Mouse (Mus musculus) midbrain, embryonic 12.5 days (tissue): ENCODE data around the gene Zdhhc6. TPM values are rescaled to one million over a fixed set of nuclear protein-coding genes. Genes with fewer than 3 reads are reported as not detected.
A peak's percentile ranks its signal among the peaks of the same experiment; 100 is the strongest.

Experiments
- ATAC-seq: fragments of 200-750 bp; cut with Nextera tagmentation; 2 replicates; pipeline ENCODE4 v1.8.0; 2017; ENCODE audit warnings: low read depth, moderate TSS enrichment, moderate library complexity; ENCODE audit not compliant: low FRiP score
- H3K27ac ChIP-seq: fragments of 300-500 bp; sonication (generic); replicated peaks from 2 replicates; pipeline ENCODE4 v1.5.1; 2016; ENCODE audit warnings: mild to moderate bottlenecking
- H3K27me3 ChIP-seq: fragments of 300-500 bp; sonication (generic); 2 replicates; pipeline ENCODE4 v1.6.1; 2016; ENCODE audit warnings: mild to moderate bottlenecking
- H3K36me3 ChIP-seq: fragments of 300-500 bp; sonication (generic); 2 replicates; pipeline ENCODE4 v1.6.1; 2016
- H3K4me1 ChIP-seq: fragments of 300-500 bp; sonication (generic); 2 replicates; pipeline ENCODE4 v1.6.1; 2016
- H3K4me2 ChIP-seq: fragments of 300-500 bp; sonication (generic); replicated peaks from 2 replicates; pipeline ENCODE4 v1.6.1; 2016; ENCODE audit warnings: mild to moderate bottlenecking, moderate library complexity
- H3K4me3 ChIP-seq: fragments of 300-500 bp; sonication (generic); 2 replicates; pipeline ENCODE4 v1.5.1; 2016; ENCODE audit warnings: mild to moderate bottlenecking
- H3K9ac ChIP-seq: fragments of 300-500 bp; sonication (generic); replicated peaks from 2 replicates; pipeline ENCODE4 v1.6.1; 2016; ENCODE audit warnings: mild to moderate bottlenecking, moderate library complexity
- H3K9me3 ChIP-seq: fragments of 300-500 bp; sonication (generic); 2 replicates; pipeline ENCODE4 v1.6.1; 2016; ENCODE audit warnings: mild to moderate bottlenecking
- WGBS: fragments of 180-500 bp; shearing (Covaris S2); methylation state at CpG from one replicate; pipeline ENCODE4 v1.1.7; 2016; 5-methylcytosine and 5-hydroxymethylcytosine counted together
- polyA plus RNA-seq: library from polyadenylated mRNA; unstranded; fragments of >200 nt; fragmentation: Nextera tagmentation; extraction: Ambion mirVana; gene quantifications from 2 replicates; pipeline ENCODE4 v1.2.1, GENCODE M21; 2016

Zdhhc6 gene
- polyA plus RNA-seq, 1 experiment from 2014 or later: 96.5 TPM

- no peaks in the 10 kb centered on the region for H3K36me3 ChIP-seq
- under 1% methylated on average over 32 of the region's 32 CpGs for WGBS
- no peaks in the 10 kb centered on the region for H3K27me3 ChIP-seq
- H3K4me3 ChIP-seq: peak overlapping the region; percentile 52
- H3K9me3 ChIP-seq: no peaks in the 10 kb centered on the region
- peak overlapping the region; percentile 80 for H3K4me2 ChIP-seq
- peak overlapping the region; percentile 62 for H3K9ac ChIP-seq
- peak; percentile 74 for ATAC-seq
- peaks cover 20% of the 10 kb centered on the region for H3K4me1 ChIP-seq
- H3K27ac ChIP-seq: no peak overlapping the region
Observed at GRCm38 (mm10) chr19:55253570-55254441, 62.0 kb downstream of the Zdhhc6 start.

- ATAC-seq: 0 out of 2 replicates have a peak, but pooled peaks have one; percentile 39
- peaks cover 20% of the 10 kb centered on the region for H3K4me1 ChIP-seq
Observed at GRCm38 (mm10) chr19:55253239-55253569, 62.6 kb downstream of the Zdhhc6 start.

GRCm38 (mm10) chr19:55251383-55252124 is 64.3 kb downstream of the Zdhhc6 start, which contains the start of gene Acsl5:
Acsl5 (plus strand) TSS chr19:55251938.
- Histone ChIP-seq H3K4me3 (no peak within 1 kb of the TSS), H3K4me1 (peaks cover 20% of the 10 kb centered on the region), H3K9ac (no peak within 1 kb of the TSS), H3K9me3 (no peaks in the 10 kb centered on the region), H3K4me2 (no peak within 1 kb of the TSS), H3K27me3 (no peaks in the 10 kb centered on the region), H3K36me3 (no peaks in the 10 kb centered on the region), H3K27ac (no peak within 1 kb of the TSS)
- 93% methylated on average over 9 of the region's 9 CpGs for WGBS
- no peak for ATAC-seq

More at GRCm38 (mm10) chr19:55253239-55253569, 62.6 kb downstream of the Zdhhc6 start:
- Histone ChIP-seq H3K9ac (peak overlapping the region; percentile 62), H3K9me3 (no peaks in the 10 kb centered on the region), H3K27ac (no peak overlapping the region), H3K4me3 (peak overlapping the region; percentile 52), H3K36me3 (no peaks in the 10 kb centered on the region), H3K4me2 (peak overlapping the region; percentile 80), H3K27me3 (no peaks in the 10 kb centered on the region)
- 5% methylated on average over 9 of the region's 9 CpGs for WGBS

- ATAC-seq: no peak
- H3K27ac ChIP-seq: no peak overlapping the region
- H3K4me2 ChIP-seq: no peak overlapping the region
- no peaks in the 10 kb centered on the region for H3K36me3 ChIP-seq
- H3K9ac ChIP-seq: no peak overlapping the region
- H3K27me3 ChIP-seq: no peaks in the 10 kb centered on the region
- no peaks in the 10 kb centered on the region for H3K9me3 ChIP-seq
- peaks cover 20% of the 10 kb centered on the region for H3K4me1 ChIP-seq
- no peak overlapping the region for H3K4me3 ChIP-seq
- 90% methylated on average over 5 of the region's 5 CpGs for WGBS
Observed at GRCm38 (mm10) chr19:55250451-55250850, 65.4 kb downstream of the Zdhhc6 start.

- no peak overlapping the region for H3K27ac ChIP-seq
- H3K36me3 ChIP-seq: no peaks in the 10 kb centered on the region
- H3K27me3 ChIP-seq: no peaks in the 10 kb centered on the region
- no peak overlapping the region for H3K4me2 ChIP-seq
- ATAC-seq: no peak
- H3K4me1 ChIP-seq: peaks cover 3% of the 10 kb centered on the region
- no peaks in the 10 kb centered on the region for H3K9me3 ChIP-seq
- H3K4me3 ChIP-seq: no peak overlapping the region
- 84% methylated on average over 9 of the region's 9 CpGs for WGBS
- H3K9ac ChIP-seq: no peak overlapping the region
Observed at GRCm38 (mm10) chr19:55247991-55248520, 67.8 kb downstream of the Zdhhc6 start.

- no peak overlapping the region for H3K4me3 ChIP-seq
- no peak overlapping the region for H3K9ac ChIP-seq
- H3K9me3 ChIP-seq: no peaks in the 10 kb centered on the region
- ATAC-seq: no peak
- no peaks in the 10 kb centered on the region for H3K27me3 ChIP-seq
- no peak overlapping the region for H3K4me2 ChIP-seq
- no peak overlapping the region for H3K27ac ChIP-seq
- H3K36me3 ChIP-seq: no peaks in the 10 kb centered on the region
- 81% methylated on average over 5 of the region's 5 CpGs for WGBS
- H3K4me1 ChIP-seq: no peaks in the 10 kb centered on the region
Observed at GRCm38 (mm10) chr19:55247563-55247962, 68.3 kb downstream of the Zdhhc6 start.

- Histone ChIP-seq H3K4me2 (no peak overlapping the region), H3K27ac (no peak overlapping the region), H3K27me3 (no peaks in the 10 kb centered on the region), H3K36me3 (no peaks in the 10 kb centered on the region), H3K9me3 (no peaks in the 10 kb centered on the region), H3K9ac (no peak overlapping the region), H3K4me1 (no peaks in the 10 kb centered on the region), H3K4me3 (no peak overlapping the region)
- ATAC-seq: no peak
- WGBS: 31% methylated on average over 7 of the region's 7 CpGs
Observed at GRCm38 (mm10) chr19:55244791-55245231, 71.0 kb downstream of the Zdhhc6 start.

- Histone ChIP-seq H3K36me3 (no peaks in the 10 kb centered on the region), H3K27me3 (no peaks in the 10 kb centered on the region), H3K4me1 (no peaks in the 10 kb centered on the region), H3K9ac (no peak within 1 kb of the TSS), H3K4me2 (no peak within 1 kb of the TSS), H3K27ac (no peak within 1 kb of the TSS), H3K9me3 (no peaks in the 10 kb centered on the region), H3K4me3 (no peak within 1 kb of the TSS)
- WGBS: 80% methylated on average over 6 of the region's 6 CpGs
- ATAC-seq: no peak
Observed at GRCm38 (mm10) chr19:55241186-55241645, 74.6 kb downstream of the Zdhhc6 start, which contains the start of gene Gucy2g. Gucy2g (minus strand) TSS chr19:55241236.

GRCm38 (mm10) chr19:55239766-55240426 is 75.9 kb downstream of the Zdhhc6 start:
- Histone ChIP-seq H3K4me3 (no peak overlapping the region), H3K4me2 (no peak overlapping the region), H3K9ac (no peak overlapping the region), H3K36me3 (no peaks in the 10 kb centered on the region), H3K27ac (no peak overlapping the region), H3K9me3 (no peaks in the 10 kb centered on the region), H3K27me3 (no peaks in the 10 kb centered on the region), H3K4me1 (no peaks in the 10 kb centered on the region)
- 79% methylated on average over 6 of the region's 6 CpGs for WGBS
- ATAC-seq: no peak

- 82% methylated on average over 5 of the region's 5 CpGs for WGBS
- ATAC-seq: no peak
- H3K4me1 ChIP-seq: no peaks in the 10 kb centered on the region
- no peak overlapping the region for H3K27ac ChIP-seq
- no peak overlapping the region for H3K9ac ChIP-seq
- H3K4me2 ChIP-seq: no peak overlapping the region
- H3K9me3 ChIP-seq: no peaks in the 10 kb centered on the region
- no peaks in the 10 kb centered on the region for H3K36me3 ChIP-seq
- no peak overlapping the region for H3K4me3 ChIP-seq
- H3K27me3 ChIP-seq: no peaks in the 10 kb centered on the region
Observed at GRCm38 (mm10) chr19:55236564-55236963, 79.3 kb downstream of the Zdhhc6 start.

- Histone ChIP-seq H3K4me1 (0 out of 2 replicates have a peak, but pooled peaks cover under 1% of the 10 kb centered on the region), H3K36me3 (no peaks in the 10 kb centered on the region), H3K9ac (no peak overlapping the region), H3K9me3 (no peaks in the 10 kb centered on the region), H3K27me3 (no peaks in the 10 kb centered on the region), H3K4me2 (no peak overlapping the region), H3K4me3 (no peak overlapping the region), H3K27ac (no peak overlapping the region)
- whole genome bisulfite sequencing: 61% methylated on average over 2 of the region's 2 CpGs
- no peak for ATAC-seq
Observed at GRCm38 (mm10) chr19:55236026-55236425, 79.8 kb downstream of the Zdhhc6 start.
